In the genomic region with DNA sequence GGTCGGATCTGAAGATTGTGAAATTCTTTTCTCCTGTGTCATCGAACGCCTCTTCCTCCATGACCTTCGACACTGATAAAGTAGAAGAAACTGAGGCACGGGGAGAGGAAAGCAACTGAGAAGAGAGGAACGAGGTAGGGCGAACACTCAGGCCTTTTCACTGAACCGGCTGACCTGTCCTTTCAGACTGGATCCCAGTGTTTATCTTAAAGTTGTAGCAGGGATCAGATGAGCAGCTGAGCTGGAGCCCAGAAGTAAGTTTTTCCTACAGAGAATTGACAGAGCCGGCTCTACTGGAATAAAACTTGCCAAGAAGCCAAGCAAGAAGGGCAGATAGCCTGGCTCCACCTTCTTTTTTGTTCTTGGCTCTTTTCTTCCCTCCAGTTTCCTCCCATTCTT, we compare ENCODE assay signal across 10 mouse cellular contexts. TPM values are rescaled to one million over a fixed set of nuclear protein-coding genes. Genes with fewer than 3 reads are reported as not detected.
DNase-seq lines count a peak whose midpoint lies in the region; ATAC-seq and TF ChIP-seq lines count a peak whose summit lies in the region.
"Had no signal": no experiment of that assay in that cellular context is flagged by ENCODE, and none has a peak within 500 bp of the region (broad histone marks: within the 10 kb centered on the region; RNA-seq: fewer than 3 reads in every experiment).

No protein-coding gene starts in this region.

- DNase-seq in kidney, postnatal 0 days (ENCODE audit: low spot score) = peak; percentile 53
- DNase-seq in kidney, adult 8-10 months = no peak
- no peak for DNase-seq in hindbrain, postnatal 0 days (ENCODE audit: low spot score)
- no peak for DNase-seq in midbrain, postnatal 0 days (ENCODE audit: low spot score)
- DNase-seq in right cerebral cortex, postnatal 36 days (ENCODE audit: low spot score in 2 of 2) = no peak
- DNase-seq: layer of hippocampus, postnatal 36 days; thymus, adult 2 months had no signal

- no peak overlapping the region; the same call in 1 of the 2 replicates for H3K9ac ChIP-seq in kidney, postnatal 0 days (ENCODE audit: low read depth, low read length)
- no peak overlapping the region for H3K9ac ChIP-seq in embryonic facial prominence, embryonic 12.5 days
- H3K9ac ChIP-seq in hindbrain, postnatal 0 days (replicated peaks; ENCODE audit: low read length) = no peak overlapping the region
- H3K9ac ChIP-seq in midbrain, postnatal 0 days (replicated peaks; ENCODE audit: low read length, poor library complexity, severe bottlenecking) = 0 out of 2 replicates have a peak overlapping the region, but pooled peaks have one; percentile 14

- peak overlapping the region; percentile 47 for H3K27ac ChIP-seq in kidney, postnatal 0 days
- peak overlapping the region; percentile 78 for H3K27ac ChIP-seq in embryonic facial prominence, embryonic 12.5 days
- H3K27ac ChIP-seq in hindbrain, postnatal 0 days = peak overlapping the region; percentile 70; the same call in 1 of the 2 replicates
- H3K27ac ChIP-seq in midbrain, postnatal 0 days (ENCODE audit: low read depth, low read length) = peak overlapping the region; percentile 63

- peaks cover 19% of the 10 kb centered on the region for H3K4me1 ChIP-seq in kidney, postnatal 0 days (replicated peaks; ENCODE audit: insufficient read depth, low read length)
- H3K4me1 ChIP-seq in embryonic facial prominence, embryonic 12.5 days = peaks cover 27% of the 10 kb centered on the region
- H3K4me1 ChIP-seq in hindbrain, postnatal 0 days (ENCODE audit: insufficient read depth, low read length) = peaks cover 11% of the 10 kb centered on the region
- H3K4me1 ChIP-seq in midbrain, postnatal 0 days (ENCODE audit: insufficient read depth, low read length) = peaks cover 8% of the 10 kb centered on the region; the same call in 1 of the 2 replicates

- peak overlapping the region; percentile 40 for H3K4me2 ChIP-seq in kidney, postnatal 0 days (ENCODE audit: low read length)
- H3K4me2 ChIP-seq in embryonic facial prominence, embryonic 12.5 days (replicated peaks) = peak overlapping the region; percentile 39
- H3K4me2 ChIP-seq in hindbrain, postnatal 0 days (ENCODE audit: low read depth, low read length) = peak overlapping the region; percentile 36
- H3K4me2 ChIP-seq in midbrain, postnatal 0 days (ENCODE audit: low read depth, low read length, poor library complexity, severe bottlenecking) = peak overlapping the region; percentile 35

- no peak for ATAC-seq in kidney, postnatal 0 days (replicated peaks; ENCODE audit: low FRiP score, low read depth)
- no peak for ATAC-seq in embryonic facial prominence, embryonic 12.5 days (ENCODE audit: insufficient number of reproducible peaks, insufficient read depth, low FRiP score, low TSS enrichment)
- no peak for ATAC-seq in hindbrain, postnatal 0 days
- ATAC-seq in midbrain, postnatal 0 days (ENCODE audit: low FRiP score) = no peak
- no peak for ATAC-seq in cerebellum, adult (ENCODE audit: insufficient number of reproducible peaks, low FRiP score, low TSS enrichment)
- no peak for ATAC-seq in frontal cortex, adult (ENCODE audit: low TSS enrichment)

- WGBS in kidney, postnatal 0 days = 15% methylated on average over 9 of the region's 9 CpGs
- WGBS in embryonic facial prominence, embryonic 12.5 days = 18% methylated on average over 9 of the region's 9 CpGs
- WGBS in hindbrain, postnatal 0 days = 15% methylated on average over 9 of the region's 9 CpGs
- 15% methylated on average over 9 of the region's 9 CpGs for WGBS in midbrain, postnatal 0 days

- H3K27me3 ChIP-seq in kidney, postnatal 0 days (ENCODE audit: insufficient read depth, low read length) = no peaks in the 10 kb centered on the region
- no peaks in the 10 kb centered on the region for H3K27me3 ChIP-seq in embryonic facial prominence, embryonic 12.5 days
- H3K27me3 ChIP-seq in hindbrain, postnatal 0 days (ENCODE audit: insufficient read depth, low read length) = no peaks in the 10 kb centered on the region
- no peaks in the 10 kb centered on the region for H3K27me3 ChIP-seq in midbrain, postnatal 0 days (ENCODE audit: insufficient read depth, low read length)

- peak overlapping the region; percentile 13; the same call in 1 of the 2 replicates for H3K4me3 ChIP-seq in kidney, postnatal 0 days (replicated peaks; ENCODE audit: low read depth, low read length)
- no peak overlapping the region for H3K4me3 ChIP-seq in embryonic facial prominence, embryonic 12.5 days
- H3K4me3 ChIP-seq in hindbrain, postnatal 0 days (ENCODE audit: low read length) = no peak overlapping the region
- peak overlapping the region; percentile 3; the same call in 1 of the 2 replicates for H3K4me3 ChIP-seq in midbrain, postnatal 0 days (ENCODE audit: low read depth, low read length)

- peaks cover 12% of the 10 kb centered on the region; the same call in 1 of the 2 replicates for H3K36me3 ChIP-seq in kidney, postnatal 0 days (ENCODE audit: insufficient read depth, low read length)
- peaks cover 16% of the 10 kb centered on the region for H3K36me3 ChIP-seq in embryonic facial prominence, embryonic 12.5 days
- H3K36me3 ChIP-seq in hindbrain, postnatal 0 days (ENCODE audit: insufficient read depth, low read length) = no peaks in the 10 kb centered on the region; the same call in 1 of the 2 replicates
- H3K36me3 ChIP-seq in midbrain, postnatal 0 days (ENCODE audit: insufficient read depth, low read length) = peaks cover 4% of the 10 kb centered on the region; the same call in 1 of the 2 replicates

- no peak for TF ChIP-seq CTCF in kidney, postnatal 0 days (IDR thresholded peaks at IDR 0.05; ENCODE audit: low read depth)
- TF ChIP-seq CTCF in hindbrain, postnatal 0 days (IDR thresholded peaks at IDR 0.05; ENCODE audit: low read depth) = no peak
- no peak for TF ChIP-seq CTCF in midbrain, postnatal 0 days (IDR thresholded peaks at IDR 0.05)

- H3K9me3 ChIP-seq in kidney, postnatal 0 days (replicated peaks; ENCODE audit: low read length) = no peaks in the 10 kb centered on the region
- no peaks in the 10 kb centered on the region for H3K9me3 ChIP-seq in embryonic facial prominence, embryonic 12.5 days
- no peaks in the 10 kb centered on the region for H3K9me3 ChIP-seq in hindbrain, postnatal 0 days (ENCODE audit: low read length)
- no peaks in the 10 kb centered on the region for H3K9me3 ChIP-seq in midbrain, postnatal 0 days (ENCODE audit: low read length)

RNA-seq across cellular contexts. Expression of gene Chd3, which starts 1.6 kb away (rescaled TPM):
- 38.0 and 42.3 TPM in 2 replicates for polyA plus RNA-seq in kidney, postnatal 0 days (2015; fragmentation: Nextera tagmentation; extraction: Ambion mirVana)
- polyA plus RNA-seq in embryonic facial prominence, embryonic 12.5 days (2016; fragmentation: Nextera tagmentation; extraction: Ambion mirVana) = 130 and 135 TPM in 2 replicates
- 252 and 255 TPM in 2 replicates for total RNA-seq in hindbrain, postnatal 0 days (2014; rRNA removed)
- 46.6 and 49.7 TPM in 2 replicates for polyA plus RNA-seq in hindbrain, postnatal 0 days (2015; fragmentation: Nextera tagmentation; extraction: Ambion mirVana)
- 284 and 298 TPM in 2 replicates for total RNA-seq in midbrain, postnatal 0 days (2014; rRNA removed)
- polyA plus RNA-seq in midbrain, postnatal 0 days (2015; fragmentation: Nextera tagmentation; extraction: Ambion mirVana) = 51.6 and 58.9 TPM in 2 replicates

RNA-seq across cellular contexts. Expression of gene Naa38, which starts 24.5 kb away (rescaled TPM):
- 183 and 198 TPM in 2 replicates for polyA plus RNA-seq in kidney, postnatal 0 days (2015; fragmentation: Nextera tagmentation; extraction: Ambion mirVana)
- 126 and 129 TPM in 2 replicates for polyA plus RNA-seq in embryonic facial prominence, embryonic 12.5 days (2016; fragmentation: Nextera tagmentation; extraction: Ambion mirVana)
- 77.1 and 99.0 TPM in 2 replicates for total RNA-seq in hindbrain, postnatal 0 days (2014; rRNA removed)
- 162 and 163 TPM in 2 replicates for polyA plus RNA-seq in hindbrain, postnatal 0 days (2015; fragmentation: Nextera tagmentation; extraction: Ambion mirVana)
- 32.6 and 95.9 TPM in 2 replicates for total RNA-seq in midbrain, postnatal 0 days (2014; rRNA removed)
- polyA plus RNA-seq in midbrain, postnatal 0 days (2015; fragmentation: Nextera tagmentation; extraction: Ambion mirVana) = 120 and 147 TPM in 2 replicates

RNA-seq across cellular contexts. Expression of gene Cyb5d1, which starts 24.6 kb away (rescaled TPM):
- 16.6 and 19.8 TPM in 2 replicates for polyA plus RNA-seq in kidney, postnatal 0 days (2015; fragmentation: Nextera tagmentation; extraction: Ambion mirVana)
- 44.6 and 50.0 TPM in 2 replicates for polyA plus RNA-seq in embryonic facial prominence, embryonic 12.5 days (2016; fragmentation: Nextera tagmentation; extraction: Ambion mirVana)
- total RNA-seq in hindbrain, postnatal 0 days (2014; rRNA removed) = 21.8 and 26.9 TPM in 2 replicates
- 18.5 and 22.2 TPM in 2 replicates for polyA plus RNA-seq in hindbrain, postnatal 0 days (2015; fragmentation: Nextera tagmentation; extraction: Ambion mirVana)
- 16.5 and 22.6 TPM in 2 replicates for total RNA-seq in midbrain, postnatal 0 days (2014; rRNA removed)
- 18.2 and 18.8 TPM in 2 replicates for polyA plus RNA-seq in midbrain, postnatal 0 days (2015; fragmentation: Nextera tagmentation; extraction: Ambion mirVana)

RNA-seq across cellular contexts. Expression of gene Tmem88, which starts 27.2 kb away (rescaled TPM):
- polyA plus RNA-seq in kidney, postnatal 0 days (2015; fragmentation: Nextera tagmentation; extraction: Ambion mirVana) = 55.5 and 61.3 TPM in 2 replicates
- 18.1 and 21.3 TPM in 2 replicates for polyA plus RNA-seq in embryonic facial prominence, embryonic 12.5 days (2016; fragmentation: Nextera tagmentation; extraction: Ambion mirVana)
- 3.8 and 4.3 TPM in 2 replicates for total RNA-seq in hindbrain, postnatal 0 days (2014; rRNA removed)
- polyA plus RNA-seq in hindbrain, postnatal 0 days (2015; fragmentation: Nextera tagmentation; extraction: Ambion mirVana) = 8.7 and 9.5 TPM in 2 replicates
- total RNA-seq in midbrain, postnatal 0 days (2014; rRNA removed) = 4.4 and 5.7 TPM in 2 replicates
- polyA plus RNA-seq in midbrain, postnatal 0 days (2015; fragmentation: Nextera tagmentation; extraction: Ambion mirVana) = 5.8 and 6.3 TPM in 2 replicates

RNA-seq across cellular contexts. Expression of gene Rnf227, which starts 30.6 kb away (rescaled TPM):
- polyA plus RNA-seq in kidney, postnatal 0 days (2015; fragmentation: Nextera tagmentation; extraction: Ambion mirVana) = 15.6 and 18.3 TPM in 2 replicates
- polyA plus RNA-seq in embryonic facial prominence, embryonic 12.5 days (2016; fragmentation: Nextera tagmentation; extraction: Ambion mirVana) = 24.1 and 25.0 TPM in 2 replicates
- total RNA-seq in hindbrain, postnatal 0 days (2014; rRNA removed) = 127 and 141 TPM in 2 replicates
- 234 and 241 TPM in 2 replicates for polyA plus RNA-seq in hindbrain, postnatal 0 days (2015; fragmentation: Nextera tagmentation; extraction: Ambion mirVana)
- total RNA-seq in midbrain, postnatal 0 days (2014; rRNA removed) = 245 and 310 TPM in 2 replicates
- polyA plus RNA-seq in midbrain, postnatal 0 days (2015; fragmentation: Nextera tagmentation; extraction: Ambion mirVana) = 382 and 383 TPM in 2 replicates

Comparison
In these comparisons a context has a peak if more than half of its experiments do, and no peak if none do; other contexts are left out.
1. H3K4me3 ChIP-seq: peak in kidney, postnatal 0 days (single experiment) and midbrain, postnatal 0 days (single experiment); none in embryonic facial prominence, embryonic 12.5 days (single experiment) and hindbrain, postnatal 0 days (single experiment).
2. Peak in every context shown above with its lines, with median percentiles within 50 percentile points of each other: H3K27ac ChIP-seq and H3K4me2 ChIP-seq.